Mouse (Mus musculus): ENCODE results near the gene Cypt2.
"Not testable (repeated sequence)": the region's sequence is repeated elsewhere in the genome, so short reads cannot be mapped to it uniquely, and the experiment has no call there.

Cypt2 gene

GRCm38 (mm10) chrX:105499472-105499871, at the start of gene Cypt2:
Cypt2 (plus strand) TSS chrX:105499772.
- DNase-seq (ENCODE audit: low spot score in 2 of 2), result not testable (repeated sequence)

DNA sequence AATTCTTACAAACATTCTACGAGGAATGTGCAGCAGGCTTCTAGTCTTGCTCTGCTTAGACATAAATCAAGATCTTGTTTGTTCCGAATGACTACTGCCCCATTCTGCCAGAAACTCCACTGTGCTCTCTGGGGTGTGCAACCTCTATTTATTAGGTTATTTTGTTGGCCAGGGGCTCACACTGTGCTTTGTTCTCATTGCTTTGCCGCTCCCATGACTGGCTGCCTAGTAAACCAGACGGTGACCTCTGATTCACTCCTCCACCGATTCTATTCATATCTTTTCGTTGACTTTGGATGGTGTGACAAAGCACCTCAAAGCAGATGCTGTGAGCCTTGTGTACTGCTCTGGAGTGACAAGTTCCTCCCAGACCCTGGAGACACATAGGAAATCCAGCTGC, 46.7 kb downstream of the Cypt2 start:
- no peak for DNase-seq (ENCODE audit: low spot score in 2 of 2)

Measured in cerebellum, postnatal 4 days (tissue).